Comparison of ENCODE assay signal across 8 mouse cellular contexts in genomic region chr12:102554721-102555516, GRCm38 (mm10). TPM values are rescaled to one million over a fixed set of nuclear protein-coding genes. Genes with fewer than 3 reads are reported as not detected.
A peak's percentile ranks its signal among the peaks of the same experiment; 100 is the strongest.
DNase-seq lines count a peak whose midpoint lies in the region; ATAC-seq and TF ChIP-seq lines count a peak whose summit lies in the region.

Gene Chga, plus strand, starts transcription at chr12:102554969.

- H3K4me1 ChIP-seq in embryonic facial prominence, embryonic 14.5 days (ENCODE audit: control insufficient read depth, insufficient read depth, low read length), result no peaks in the 10 kb centered on the region
- no peaks in the 10 kb centered on the region for H3K4me1 ChIP-seq in heart, postnatal 0 days (ENCODE audit: control insufficient read depth, insufficient read depth)
- 0 out of 2 replicates have a peak, but pooled peaks cover 2% of the 10 kb centered on the region for H3K4me1 ChIP-seq in liver, postnatal 0 days (ENCODE audit: insufficient read depth)
- peaks cover 29% of the 10 kb centered on the region for H3K4me1 ChIP-seq in neural tube, embryonic 15.5 days

- no peak for TF ChIP-seq CTCF in heart, postnatal 0 days (IDR thresholded peaks at IDR 0.05; ENCODE audit: low read depth)
- no peak for TF ChIP-seq CTCF in liver, postnatal 0 days (IDR thresholded peaks at IDR 0.05; ENCODE audit: low read depth)

- no peak within 1 kb of the TSS for H3K27ac ChIP-seq in embryonic facial prominence, embryonic 14.5 days (replicated peaks; ENCODE audit: low read depth, low read length)
- H3K27ac ChIP-seq in heart, postnatal 0 days (ENCODE audit: low read depth), result no peak within 1 kb of the TSS
- no peak within 1 kb of the TSS for H3K27ac ChIP-seq in liver, postnatal 0 days (ENCODE audit: low read depth)
- peak within 1 kb of the TSS; percentile 87 for H3K27ac ChIP-seq in neural tube, embryonic 15.5 days (replicated peaks)

- no peaks in the 10 kb centered on the region for H3K9me3 ChIP-seq in embryonic facial prominence, embryonic 14.5 days (ENCODE audit: control insufficient read depth, low read length)
- H3K9me3 ChIP-seq in heart, postnatal 0 days (replicated peaks; ENCODE audit: control insufficient read depth, low read length), result no peaks in the 10 kb centered on the region
- H3K9me3 ChIP-seq in liver, postnatal 0 days (ENCODE audit: low read length), result no peaks in the 10 kb centered on the region
- H3K9me3 ChIP-seq in neural tube, embryonic 15.5 days (replicated peaks), result no peaks in the 10 kb centered on the region

- peaks cover 24% of the 10 kb centered on the region for H3K27me3 ChIP-seq in embryonic facial prominence, embryonic 14.5 days (replicated peaks; ENCODE audit: control insufficient read depth, insufficient read depth, low read length)
- peaks cover 35% of the 10 kb centered on the region for H3K27me3 ChIP-seq in heart, postnatal 0 days (ENCODE audit: control insufficient read depth, insufficient read depth, low read length)
- H3K27me3 ChIP-seq in liver, postnatal 0 days (ENCODE audit: insufficient read depth, low read length), result peaks cover 17% of the 10 kb centered on the region
- H3K27me3 ChIP-seq in neural tube, embryonic 15.5 days (replicated peaks), result 0 out of 2 replicates have a peak, but pooled peaks cover 10% of the 10 kb centered on the region

- peak; percentile 39 for DNase-seq in CD4-positive helper T cell, adult 2 months (ENCODE audit: low read depth, low spot score)
- peak; percentile 85 for DNase-seq in adrenal gland, postnatal 36 days
- peak; percentile 85 for DNase-seq in embryonic facial prominence, embryonic 14.5 days (ENCODE audit: low spot score)
- DNase-seq in heart, postnatal 0 days (ENCODE audit: low spot score), result peak; percentile 55
- DNase-seq in kidney, postnatal 4 days, result peak; percentile 96 to 98
- peak; percentile 81 for DNase-seq in liver, postnatal 0 days
- peak; percentile 60 for DNase-seq in thymus, postnatal 25 days

- H3K4me2 ChIP-seq in embryonic facial prominence, embryonic 14.5 days (ENCODE audit: low read depth, low read length), result peak within 1 kb of the TSS; percentile 50
- no peak within 1 kb of the TSS for H3K4me2 ChIP-seq in heart, postnatal 0 days (ENCODE audit: low read depth, low read length)
- 0 out of 2 replicates have a peak within 1 kb of the TSS, but pooled peaks have one; percentile 18 for H3K4me2 ChIP-seq in liver, postnatal 0 days (ENCODE audit: low read depth, low read length)
- peak within 1 kb of the TSS; percentile 70 for H3K4me2 ChIP-seq in neural tube, embryonic 15.5 days

- H3K4me3 ChIP-seq in embryonic facial prominence, embryonic 14.5 days (ENCODE audit: low read depth, low read length), result peak within 1 kb of the TSS; percentile 32
- no peak within 1 kb of the TSS for H3K4me3 ChIP-seq in heart, postnatal 0 days (ENCODE audit: low read depth, low read length)
- H3K4me3 ChIP-seq in liver, postnatal 0 days (ENCODE audit: low read depth, low read length), result no peak within 1 kb of the TSS
- H3K4me3 ChIP-seq in neural tube, embryonic 15.5 days (replicated peaks), result peak within 1 kb of the TSS; percentile 64

- no peak for TF ChIP-seq EP300 in heart, postnatal 0 days (IDR thresholded peaks at IDR 0.05; ENCODE audit: low read depth)
- no peak for TF ChIP-seq EP300 in liver, postnatal 0 days (IDR thresholded peaks at IDR 0.05; ENCODE audit: low read depth)

- WGBS in embryonic facial prominence, embryonic 14.5 days, result 5% methylated on average over 18 of the region's 48 CpGs
- WGBS in heart, postnatal 0 days, result 4% methylated on average over 47 of the region's 48 CpGs
- WGBS in liver, postnatal 0 days (ENCODE audit: insufficient replicate concordance), result 3% methylated on average over 38 of the region's 48 CpGs
- WGBS in neural tube, embryonic 15.5 days, result 3% methylated on average over 47 of the region's 48 CpGs

- ATAC-seq in embryonic facial prominence, embryonic 14.5 days (ENCODE audit: low read depth), result peak; percentile 69
- peak; percentile 59 for ATAC-seq in heart, postnatal 0 days (ENCODE audit: insufficient read depth, low read depth)
- ATAC-seq in liver, postnatal 0 days, result no peak; the same call in 1 of the 2 replicates
- ATAC-seq in neural tube, embryonic 15.5 days (ENCODE audit: low FRiP score), result peak; percentile 91

- H3K9ac ChIP-seq in embryonic facial prominence, embryonic 14.5 days (ENCODE audit: low read depth, low read length), result no peak within 1 kb of the TSS
- no peak within 1 kb of the TSS for H3K9ac ChIP-seq in heart, postnatal 0 days (replicated peaks; ENCODE audit: low read depth, low read length)
- H3K9ac ChIP-seq in liver, postnatal 0 days (replicated peaks), result no peak within 1 kb of the TSS
- peak within 1 kb of the TSS; percentile 72 for H3K9ac ChIP-seq in neural tube, embryonic 15.5 days (replicated peaks)

- no peaks in the 10 kb centered on the region for H3K36me3 ChIP-seq in embryonic facial prominence, embryonic 14.5 days (ENCODE audit: control insufficient read depth, insufficient read depth, low read length)
- H3K36me3 ChIP-seq in heart, postnatal 0 days (replicated peaks; ENCODE audit: control insufficient read depth, insufficient read depth, low read length), result no peaks in the 10 kb centered on the region
- H3K36me3 ChIP-seq in liver, postnatal 0 days (replicated peaks; ENCODE audit: insufficient read depth, low read length), result no peaks in the 10 kb centered on the region
- H3K36me3 ChIP-seq in neural tube, embryonic 15.5 days, result no peaks in the 10 kb centered on the region; the same call in 1 of the 2 replicates

RNA-seq across cellular contexts. Expression of gene Chga, which starts in this region (rescaled TPM):
- total RNA-seq in adrenal gland, postnatal 36 days (2021), result 1,000 to 10,000 TPM; 1,253 to 1,514 TPM
- 18.6 and 22.2 TPM in 2 replicates for polyA plus RNA-seq in embryonic facial prominence, embryonic 14.5 days (2014; fragmentation: Nextera tagmentation; extraction: Ambion mirVana)
- total RNA-seq in heart, postnatal 0 days (2014; rRNA removed; ENCODE audit: low replicate concordance), result not detected in 2 replicates
- 0.08 TPM in 1 of 2 replicates, not detected in the other for polyA plus RNA-seq in heart, postnatal 0 days (2015; fragmentation: Nextera tagmentation; extraction: Ambion mirVana)
- 0.45 and 0.83 TPM in 2 replicates for polyA plus RNA-seq in liver, postnatal 0 days (2015; fragmentation: Nextera tagmentation; extraction: Ambion mirVana)
- 178 and 204 TPM in 2 replicates for polyA plus RNA-seq in neural tube, embryonic 15.5 days (2015; fragmentation: Nextera tagmentation; extraction: Ambion mirVana)

Comparison
In these comparisons a context has a peak if more than half of its experiments do, and no peak if none do; other contexts are left out.
1. RNA of gene Chga (total RNA-seq): 1,253 to 1,514 TPM in adrenal gland, postnatal 36 days; not detected in heart, postnatal 0 days; every median in the first group is over 1,000 times any median in the second.
2. RNA of gene Chga (polyA plus RNA-seq): 178 to 204 TPM in neural tube, embryonic 15.5 days and 18.6 to 22.2 TPM in embryonic facial prominence, embryonic 14.5 days; 0.45 to 0.83 TPM in liver, postnatal 0 days and 0.08 TPM in heart, postnatal 0 days; every median in the first group is over 10 times any median in the second.
3. Peak in DNase-seq and ATAC-seq in heart, postnatal 0 days; RNA of the gene not detected or under 1 TPM.
4. Peak in DNase-seq and H3K4me2 ChIP-seq in liver, postnatal 0 days; RNA of the gene not detected or under 1 TPM.
5. DNase-seq: peak in every context shown above with its lines; median percentile 97 in kidney, postnatal 4 days; 85 in adrenal gland, postnatal 36 days; 85 in embryonic facial prominence, embryonic 14.5 days; 81 in liver, postnatal 0 days; 60 in thymus, postnatal 25 days; 55 in heart, postnatal 0 days; 39 in CD4-positive helper T cell, adult 2 months.
6. H3K4me3 ChIP-seq: peak in embryonic facial prominence, embryonic 14.5 days (single experiment) and neural tube, embryonic 15.5 days (single experiment); none in heart, postnatal 0 days (single experiment) and liver, postnatal 0 days (single experiment).